Mouse (Mus musculus) kidney, postnatal 36 days (tissue): ENCODE results near the gene Id1.

Experiments used
- DNase-seq, 2 experiments: peaks; one replicate each; pipeline ENCODE4 v3.0.0; 2021 to 2022; ENCODE audit warnings: mixed read lengths in 2 of 2

Id1 gene

DNA sequence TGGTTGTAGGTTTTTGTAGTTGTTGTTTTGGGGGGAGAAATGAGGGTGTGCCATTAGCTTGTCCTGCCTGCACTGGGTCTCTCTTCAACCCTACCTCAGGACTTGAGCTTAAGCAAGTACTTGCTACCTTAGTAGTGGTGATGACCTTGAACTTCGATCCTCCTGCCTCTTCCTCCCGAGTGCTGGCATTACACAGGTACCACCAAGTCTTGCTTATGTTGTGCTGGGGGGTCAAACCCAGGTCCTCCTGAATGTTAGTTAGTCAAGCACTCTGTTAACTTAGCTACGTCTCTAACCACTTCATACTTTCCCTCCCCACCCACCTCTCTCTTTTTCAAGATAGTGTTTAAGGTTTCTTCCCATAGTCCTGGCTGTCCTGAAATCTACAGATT is 11.7 kb upstream of the Id1 start:
- no peak for DNase-seq

DNA sequence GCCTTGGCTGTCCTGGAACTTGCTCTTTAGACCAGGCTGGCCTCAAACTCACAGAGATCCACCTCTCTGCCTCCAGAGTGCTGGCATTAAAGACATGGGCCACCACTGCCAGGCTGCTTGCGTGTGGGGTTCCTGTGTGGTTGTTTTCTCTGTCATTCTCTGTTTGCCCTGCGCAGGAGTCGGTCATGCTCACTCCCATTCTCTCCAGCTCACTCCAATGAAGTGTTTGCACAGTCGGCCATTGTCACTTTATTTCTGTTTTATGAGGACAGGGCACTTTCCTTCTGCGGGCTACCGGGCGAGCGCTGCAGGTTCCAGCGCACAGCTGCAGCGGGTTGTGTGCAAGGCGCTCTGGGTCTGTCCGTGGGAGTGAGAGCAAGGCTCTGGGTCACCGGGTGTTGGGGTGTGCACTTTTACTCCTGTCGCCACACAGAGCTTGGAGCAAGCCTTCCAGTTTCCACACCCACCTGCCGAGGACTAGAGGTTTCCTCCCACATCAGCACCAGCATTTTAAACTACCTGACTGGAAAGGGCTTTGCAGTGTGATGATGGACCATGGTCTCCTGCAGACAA is 10.8 kb upstream of the Id1 start:
- DNase-seq = no peak

DNA sequence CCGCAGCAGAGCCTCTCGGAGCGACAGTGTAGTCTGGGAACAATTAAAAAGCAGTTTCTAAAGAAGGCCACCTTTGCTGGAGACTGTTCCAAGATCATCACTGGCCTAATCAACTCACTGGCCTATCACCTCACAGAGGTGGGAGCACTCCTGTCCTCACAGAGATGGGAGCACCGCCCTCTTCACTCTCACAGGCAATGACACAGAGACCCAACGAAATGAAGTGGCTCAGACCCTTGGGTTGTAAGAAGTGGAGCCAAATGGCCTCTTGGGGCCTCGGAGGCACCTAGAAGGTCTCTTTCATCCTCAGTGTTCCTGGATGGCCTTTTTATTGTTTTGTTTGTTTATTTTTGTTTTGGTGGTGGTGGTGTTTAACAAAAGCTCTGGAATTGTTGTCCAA is 9.8 kb upstream of the Id1 start:
- no peak for DNase-seq

DNA sequence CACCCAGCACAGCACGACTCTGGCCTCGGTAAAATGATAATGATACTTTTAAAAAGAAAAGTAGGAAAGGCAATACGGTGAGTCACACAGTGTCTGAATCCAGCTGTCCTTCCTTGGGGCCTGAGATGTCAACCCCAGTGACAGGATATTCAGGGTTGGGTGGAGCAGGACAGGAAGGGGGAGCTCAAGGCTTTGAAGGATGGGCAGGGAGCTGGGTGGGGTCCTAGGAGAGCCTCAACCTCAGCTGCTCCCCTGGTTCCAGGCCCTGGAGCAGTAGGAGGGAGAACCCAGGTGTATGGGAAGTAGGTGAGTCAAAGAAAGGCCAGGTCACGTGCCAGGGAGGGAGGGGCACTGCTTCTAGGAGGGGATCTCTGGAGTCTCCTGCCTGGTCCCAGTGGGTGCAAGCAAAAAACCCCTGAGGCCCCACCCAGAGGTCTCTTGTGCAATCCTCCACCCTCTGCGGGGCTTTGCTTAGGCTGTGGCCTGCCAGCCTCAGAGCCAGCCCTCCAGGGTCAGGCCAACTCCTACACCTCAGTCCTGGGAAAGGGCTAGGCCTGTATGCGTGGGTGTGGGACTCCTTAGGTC is 9.2 kb upstream of the Id1 start:
- DNase-seq = peak in 1 of 2 experiments; percentile 25

DNA sequence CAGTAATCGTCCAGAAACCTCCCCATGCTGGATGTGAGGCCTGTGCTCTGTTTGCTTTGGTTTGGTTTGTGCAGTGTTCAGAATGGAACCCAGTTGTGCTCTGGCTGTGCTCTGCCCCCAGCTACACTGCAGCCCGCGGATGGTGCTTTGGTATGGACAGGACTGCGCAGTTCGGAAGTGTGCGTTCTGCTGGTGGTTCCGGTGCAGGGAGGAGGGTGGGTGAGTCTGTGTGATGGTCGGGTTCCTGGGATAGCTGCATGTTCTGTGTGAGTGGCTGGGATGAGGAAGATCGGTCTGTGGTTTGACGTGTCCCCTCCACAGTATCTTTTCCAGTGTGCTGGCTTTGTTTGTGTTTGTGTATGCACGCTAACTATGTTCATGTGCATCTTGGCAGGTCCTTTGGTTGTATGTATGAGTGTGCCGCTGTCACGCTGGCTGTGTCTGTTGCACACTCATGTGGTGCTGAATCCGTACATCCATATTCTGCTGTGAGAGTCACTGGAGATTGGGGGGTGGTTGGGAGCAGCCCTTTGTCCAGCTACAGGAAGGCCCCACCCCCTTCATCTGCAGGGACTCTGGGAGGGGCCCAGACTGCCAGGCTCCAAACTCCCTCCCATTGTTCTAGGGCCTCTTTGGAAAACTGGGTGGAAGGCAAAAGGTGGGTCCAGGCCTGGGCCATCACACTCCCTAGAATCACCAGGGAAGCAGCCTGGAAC is 8.1 kb upstream of the Id1 start:
- DNase-seq = peak; percentile 77 to 87

DNA sequence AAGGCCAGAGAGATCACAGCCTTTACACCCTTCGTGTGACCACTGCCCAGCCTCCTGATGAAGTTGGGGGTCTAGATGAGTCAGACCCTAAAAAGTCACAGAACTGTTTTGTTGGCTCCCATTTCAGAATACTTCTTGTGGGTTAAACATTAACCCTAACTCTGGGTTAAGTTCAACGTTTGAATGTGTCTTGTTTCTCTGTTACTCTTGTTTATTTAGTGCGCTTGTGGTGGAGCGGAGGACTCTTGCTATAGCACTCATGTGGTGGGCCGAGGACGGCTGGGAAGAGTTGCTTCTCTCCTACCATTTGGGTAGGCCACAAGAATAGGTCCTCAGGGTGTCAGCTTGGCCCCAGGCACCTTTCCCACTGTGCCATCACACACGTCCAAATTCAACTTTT is 7.5 kb upstream of the Id1 start:
- DNase-seq = peak in 1 of 2 experiments; percentile 34

DNA sequence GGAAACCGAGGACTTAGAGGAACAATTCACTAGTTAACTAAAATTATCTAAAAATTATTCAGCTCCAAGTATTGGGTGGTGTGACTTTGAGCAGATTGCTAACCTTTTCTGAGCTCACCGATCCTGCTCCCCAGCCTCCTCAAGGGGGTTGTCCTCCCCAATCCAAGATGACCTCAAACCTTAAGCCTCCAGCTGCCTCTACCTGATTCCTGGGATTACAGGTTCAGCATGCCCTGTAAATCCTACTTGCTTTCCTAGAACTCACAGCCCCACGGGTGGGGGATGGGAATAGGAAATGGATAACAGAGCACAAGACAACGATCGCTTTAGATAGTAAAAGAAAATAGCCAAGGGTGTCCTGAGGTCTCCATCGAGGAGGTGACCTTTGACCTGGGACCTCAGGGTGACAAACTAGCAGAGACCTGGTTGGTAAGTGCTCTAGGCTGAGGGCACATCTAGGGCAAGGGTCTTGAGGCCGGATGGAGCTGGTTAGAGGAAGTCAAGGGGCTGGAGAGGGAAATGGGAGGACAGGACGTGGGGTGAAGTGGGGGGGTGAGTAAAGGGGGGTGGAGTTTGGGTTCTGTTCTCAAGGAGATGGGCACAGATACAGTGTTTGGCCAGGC is 6.9 kb upstream of the Id1 start:
- peak; percentile 82 for DNase-seq

DNA sequence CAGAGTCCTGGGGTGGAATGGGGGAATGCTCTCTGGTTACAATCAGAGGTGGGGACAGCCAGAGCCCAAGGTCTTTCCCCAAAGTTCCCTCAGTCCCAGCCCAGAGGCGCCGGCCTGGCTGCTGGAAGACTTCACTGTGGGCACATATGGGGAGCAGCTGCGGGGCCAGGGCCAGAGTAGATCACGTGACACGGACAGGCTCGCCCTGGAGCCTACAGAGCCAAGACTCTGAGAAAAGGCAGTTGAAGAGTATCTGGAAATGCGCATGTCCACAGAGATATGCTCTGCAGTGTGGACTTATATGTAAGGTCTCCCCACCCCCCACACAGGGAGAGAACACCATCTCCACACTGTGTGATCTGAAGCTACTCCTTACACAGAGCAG is 6.4 kb upstream of the Id1 start:
- peak; percentile 62 to 66 for DNase-seq

DNA sequence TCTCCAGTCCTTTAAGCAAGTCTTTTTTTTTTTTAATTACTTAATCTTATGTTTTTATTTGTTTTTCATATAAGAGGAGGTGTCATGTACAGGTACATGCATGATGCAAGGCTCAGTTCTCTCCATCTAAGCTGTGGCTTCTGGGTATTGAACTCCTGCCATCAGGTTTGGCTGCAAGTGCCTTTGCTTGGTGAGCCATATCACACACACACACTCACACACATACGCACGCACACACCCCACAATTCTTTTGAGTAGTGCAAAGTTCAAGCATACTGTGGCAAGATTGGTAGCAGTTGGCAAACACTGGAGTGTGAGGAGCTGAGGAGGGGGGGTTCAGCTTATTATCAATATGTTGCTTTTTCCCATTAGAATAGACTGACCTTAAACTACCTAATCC is 2.9 kb upstream of the Id1 start:
- peak in 1 of 2 experiments; percentile 45 for DNase-seq

DNA sequence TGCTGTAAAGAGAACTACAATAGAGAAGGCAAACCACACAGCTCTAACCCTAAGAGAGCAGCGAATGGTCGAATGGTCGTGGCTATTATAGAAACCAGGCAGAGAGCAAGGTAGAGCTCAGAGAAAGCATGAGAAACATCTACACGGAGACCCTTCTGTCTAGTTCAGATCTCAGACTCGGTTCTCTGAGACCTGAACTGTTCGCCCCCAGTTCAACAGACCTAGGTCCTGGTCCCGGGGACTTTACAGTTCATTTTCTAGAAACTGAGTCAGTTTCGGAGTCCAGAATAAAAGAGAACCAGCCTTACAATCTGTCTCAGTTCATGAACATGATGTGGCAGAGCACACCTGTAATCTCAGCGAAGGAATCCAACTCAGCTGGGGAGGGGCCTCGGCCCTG is 1.6 kb upstream of the Id1 start:
- no peak for DNase-seq

DNA sequence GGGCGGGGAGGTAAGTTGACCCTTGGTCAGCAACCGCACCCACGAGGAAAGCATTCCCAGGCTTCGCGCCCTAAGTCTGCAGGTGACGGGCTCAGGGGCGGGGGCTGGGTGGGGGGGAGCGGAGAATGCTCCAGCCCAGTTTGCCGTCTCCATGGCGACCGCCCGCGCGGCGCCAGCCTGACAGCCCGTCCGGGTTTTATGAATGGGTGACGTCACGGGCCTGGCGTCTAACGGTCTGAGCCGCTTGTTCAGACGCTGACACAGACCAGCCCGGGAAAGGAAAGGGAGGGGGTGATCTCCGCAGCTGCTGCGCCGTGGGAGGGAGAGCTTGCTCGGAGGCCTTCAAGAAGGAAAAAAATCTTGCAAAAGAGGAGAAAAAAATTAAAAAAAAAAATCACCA is 1.1 kb upstream of the Id1 start:
- peak; percentile 99 for DNase-seq

DNA sequence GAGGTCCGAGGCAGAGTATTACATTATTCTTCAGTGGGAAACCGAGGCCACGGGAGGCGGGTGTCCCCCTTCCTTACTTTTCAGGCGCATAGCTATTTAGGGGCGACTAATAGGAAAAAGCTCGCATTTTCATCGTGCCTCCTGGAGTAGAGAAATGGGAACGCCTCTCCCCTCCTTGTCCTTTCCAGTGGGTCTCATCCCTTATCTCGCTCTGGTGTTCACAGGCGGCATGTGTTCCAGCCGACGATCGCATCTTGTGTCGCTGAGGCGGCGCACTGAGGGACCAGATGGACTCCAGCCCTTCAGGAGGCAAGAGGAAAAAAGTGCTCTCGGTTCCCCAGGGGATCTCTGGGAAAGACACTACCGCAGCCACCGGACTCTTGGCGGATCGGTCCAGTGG is 697 bp downstream of the Id1 start:
- peak in 1 of 2 experiments; percentile 58 for DNase-seq

DNA sequence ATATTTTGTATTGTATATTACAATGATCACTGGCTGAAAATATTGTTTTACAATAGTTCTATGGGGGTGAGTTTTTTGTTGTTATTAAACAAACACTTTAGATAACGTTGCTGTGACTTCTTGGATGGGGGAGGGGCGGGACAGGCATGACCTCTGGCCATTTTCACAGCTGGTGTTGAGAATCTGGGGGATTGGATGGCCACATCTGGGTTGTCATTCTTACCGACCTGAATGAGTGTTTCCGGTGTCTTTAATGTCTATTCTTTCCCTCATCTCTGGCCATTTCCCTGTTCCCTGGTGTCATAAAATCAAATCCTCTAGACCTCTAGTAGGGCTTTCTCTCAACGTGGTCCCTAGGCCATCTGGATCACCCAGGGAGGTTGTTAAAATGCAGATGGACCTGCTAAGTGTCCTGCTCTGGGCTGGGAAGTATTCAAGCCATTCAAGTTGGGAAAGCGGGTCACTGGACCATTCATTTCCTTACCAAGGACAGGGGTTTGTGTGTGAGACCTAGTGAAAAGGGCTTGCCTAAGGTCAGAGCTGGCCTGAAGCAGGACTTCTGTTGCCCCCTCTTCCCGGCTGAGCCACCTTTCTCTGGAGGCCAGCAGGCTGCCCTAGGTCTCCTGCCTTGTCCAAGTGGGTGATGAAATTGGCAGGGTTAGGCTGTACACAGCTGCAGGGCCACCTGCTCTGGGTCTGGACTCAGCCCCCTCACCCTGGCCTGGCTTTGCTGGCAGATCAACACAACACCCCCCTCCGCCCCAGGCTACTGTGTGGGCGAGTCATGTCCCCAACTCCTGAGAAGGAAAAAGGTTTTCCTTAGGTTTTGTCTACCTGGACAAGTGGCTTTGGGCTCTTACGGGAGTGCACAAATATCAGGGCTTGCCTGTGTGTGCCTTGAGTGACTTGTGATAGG is 1.5 kb downstream of the Id1 start:
- peak in 1 of 2 experiments; percentile 50 for DNase-seq

DNA sequence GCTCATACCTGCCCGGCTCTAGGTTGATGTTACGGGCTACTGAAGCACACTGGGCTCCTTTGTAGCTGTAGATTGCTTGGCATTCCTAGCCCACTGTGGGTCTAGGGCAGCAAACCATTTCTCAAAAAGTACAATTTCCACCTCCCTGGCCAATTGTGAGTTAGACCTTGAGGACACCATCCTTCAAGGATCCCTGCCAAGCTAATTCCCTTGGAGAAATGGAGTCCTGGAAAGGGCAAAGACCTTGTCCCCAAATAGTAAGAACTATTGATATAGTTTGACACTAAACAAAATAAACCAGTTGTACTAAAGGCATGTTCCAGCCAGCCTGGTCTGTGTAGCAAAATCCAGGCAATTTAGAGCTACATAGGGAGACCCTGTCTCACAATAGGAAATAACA is 2.3 kb downstream of the Id1 start:
- peak in 1 of 2 experiments; percentile 34 for DNase-seq

DNA sequence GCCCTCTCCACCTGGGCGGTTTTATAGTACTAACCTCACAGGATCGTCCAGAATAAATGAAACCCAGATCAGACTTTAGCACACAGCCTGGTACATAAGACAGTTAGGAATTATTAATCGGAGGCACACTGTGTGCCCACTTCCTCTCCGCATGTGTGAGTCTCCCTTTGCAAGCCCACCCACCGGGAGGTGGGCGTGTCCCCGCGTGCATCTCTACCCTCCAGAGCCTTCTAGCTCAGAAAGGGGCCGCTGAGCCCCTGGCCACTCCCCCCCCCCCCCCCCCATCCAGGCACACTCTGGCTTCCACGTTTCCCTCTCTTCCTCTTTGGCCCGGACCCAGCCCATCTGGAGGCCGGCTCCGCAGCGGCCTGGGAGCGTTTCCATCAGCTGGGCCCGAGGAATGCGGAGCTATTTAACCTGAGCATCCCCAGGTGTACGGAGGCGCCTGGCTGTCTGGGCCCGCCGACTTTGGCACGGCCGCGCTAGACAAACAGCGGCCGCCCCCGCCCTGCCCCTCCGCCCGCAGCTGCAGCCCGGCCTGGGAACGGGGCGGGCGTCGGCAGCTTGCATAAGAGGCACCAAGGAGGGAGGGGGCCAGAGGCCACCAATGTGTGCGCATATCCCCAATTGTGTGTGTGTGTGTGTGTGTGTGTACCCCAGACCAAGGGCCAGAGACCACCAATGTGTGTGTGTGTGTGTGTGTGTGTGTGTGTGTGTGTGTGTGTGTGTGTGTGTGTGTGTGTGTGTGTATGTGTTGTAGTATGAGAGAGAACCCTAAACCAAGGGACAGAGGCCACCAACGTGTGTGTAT is 3.2 kb downstream of the Id1 start:
- peak; percentile 94 to 96 for DNase-seq

DNA sequence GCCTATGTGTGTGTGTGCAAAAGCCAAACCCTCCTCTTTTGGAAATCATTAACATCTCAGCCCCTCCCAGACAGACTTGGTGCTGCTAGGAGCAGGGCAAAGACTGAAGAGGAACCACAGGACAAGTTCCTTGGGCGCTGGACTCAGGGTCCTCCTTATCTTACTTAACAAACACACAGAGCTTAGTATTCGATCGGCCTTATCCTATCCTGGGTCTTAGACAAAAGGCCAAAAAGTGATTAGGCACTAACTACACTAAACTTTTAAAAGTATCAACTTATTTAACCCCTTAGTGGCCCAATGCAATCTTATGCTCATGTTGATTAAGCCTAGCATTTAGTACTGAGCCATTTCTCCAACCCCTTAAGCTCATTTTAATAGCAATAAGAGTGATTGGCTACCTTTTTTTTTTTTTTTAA is 3.8 kb downstream of the Id1 start:
- DNase-seq = peak; percentile 74 to 90

DNA sequence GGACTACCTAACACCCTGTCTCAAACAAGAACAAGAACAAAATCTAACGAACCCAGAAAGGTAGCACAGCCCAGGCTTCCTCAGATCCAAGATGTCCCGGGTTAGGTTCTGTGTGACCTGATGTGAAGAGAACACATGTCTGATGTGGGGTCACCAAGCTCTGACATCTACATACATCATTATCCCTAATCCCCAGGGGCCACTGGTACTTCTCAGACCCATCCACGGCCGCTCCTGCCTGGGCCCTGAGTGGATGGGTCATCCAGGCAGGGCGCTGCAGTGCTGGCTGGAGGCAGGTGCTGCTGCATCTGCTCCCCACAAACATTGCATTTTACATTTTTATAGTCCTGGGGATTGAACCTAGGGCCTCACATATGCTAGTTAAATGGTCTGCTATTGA is 4.4 kb downstream of the Id1 start:
- DNase-seq = no peak

DNA sequence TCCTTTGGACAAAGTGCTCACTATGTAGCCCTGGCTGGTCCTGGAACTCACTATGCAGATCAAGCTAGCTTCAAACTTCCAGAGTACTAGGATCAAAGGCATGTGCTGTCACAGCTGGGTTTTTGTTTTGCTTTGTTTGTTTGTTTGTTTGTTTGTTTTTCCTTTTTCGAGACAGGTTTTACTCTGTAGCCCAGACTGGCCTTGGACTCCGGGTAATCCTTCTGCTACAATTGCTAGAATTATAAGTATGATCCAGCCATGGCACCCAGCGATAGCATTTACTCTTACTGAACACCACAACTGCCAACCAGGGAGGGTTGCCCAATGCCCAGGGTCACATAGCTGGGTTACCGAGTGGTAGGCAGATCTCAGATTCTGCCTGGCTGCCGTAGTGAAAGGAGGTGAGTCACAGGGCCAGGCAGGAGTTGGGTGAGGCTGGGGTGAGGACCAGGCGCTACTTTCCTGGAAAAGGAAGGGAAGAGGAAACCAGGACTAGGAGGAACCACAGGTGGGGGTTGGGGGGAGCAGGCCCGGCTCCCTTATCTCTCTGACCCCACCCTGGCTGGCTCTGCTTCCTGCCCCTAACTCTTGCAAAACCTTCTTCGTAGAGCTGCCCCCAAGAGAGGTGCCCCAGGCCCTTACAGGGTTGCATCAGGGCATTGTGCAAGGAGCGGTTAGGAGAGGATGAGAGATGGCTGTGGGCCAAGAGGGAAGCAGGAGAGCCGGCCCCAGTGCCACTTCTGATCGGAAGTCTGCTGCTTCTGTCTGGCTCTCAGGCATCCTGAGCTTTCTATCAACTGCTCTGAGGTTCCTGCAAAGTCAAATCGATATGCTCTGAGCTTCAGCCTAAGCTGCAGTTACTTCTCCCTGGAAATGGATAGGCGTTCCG is 5.3 kb downstream of the Id1 start:
- DNase-seq = peak; percentile 85

DNA sequence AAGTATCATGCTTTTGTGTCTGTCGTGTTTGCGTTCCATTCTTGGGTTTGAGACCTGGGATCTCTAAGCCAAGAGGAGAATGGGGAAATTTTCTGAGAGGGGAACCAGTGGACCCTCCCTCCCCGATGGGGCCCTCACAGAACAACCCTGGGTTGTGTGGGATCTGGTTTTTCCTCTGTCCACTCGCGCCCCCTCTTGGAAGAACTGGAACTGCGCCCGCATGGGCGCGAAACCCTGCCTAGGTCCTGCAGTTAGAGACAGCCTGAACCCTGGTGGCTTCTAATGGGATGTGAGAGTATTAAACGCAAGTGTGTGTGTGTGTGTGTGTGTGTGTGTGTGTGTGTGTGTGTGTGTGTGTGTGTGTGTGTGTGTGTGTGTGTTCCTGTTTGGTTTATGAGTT is 6.4 kb downstream of the Id1 start:
- peak; percentile 82 to 90 for DNase-seq

DNA sequence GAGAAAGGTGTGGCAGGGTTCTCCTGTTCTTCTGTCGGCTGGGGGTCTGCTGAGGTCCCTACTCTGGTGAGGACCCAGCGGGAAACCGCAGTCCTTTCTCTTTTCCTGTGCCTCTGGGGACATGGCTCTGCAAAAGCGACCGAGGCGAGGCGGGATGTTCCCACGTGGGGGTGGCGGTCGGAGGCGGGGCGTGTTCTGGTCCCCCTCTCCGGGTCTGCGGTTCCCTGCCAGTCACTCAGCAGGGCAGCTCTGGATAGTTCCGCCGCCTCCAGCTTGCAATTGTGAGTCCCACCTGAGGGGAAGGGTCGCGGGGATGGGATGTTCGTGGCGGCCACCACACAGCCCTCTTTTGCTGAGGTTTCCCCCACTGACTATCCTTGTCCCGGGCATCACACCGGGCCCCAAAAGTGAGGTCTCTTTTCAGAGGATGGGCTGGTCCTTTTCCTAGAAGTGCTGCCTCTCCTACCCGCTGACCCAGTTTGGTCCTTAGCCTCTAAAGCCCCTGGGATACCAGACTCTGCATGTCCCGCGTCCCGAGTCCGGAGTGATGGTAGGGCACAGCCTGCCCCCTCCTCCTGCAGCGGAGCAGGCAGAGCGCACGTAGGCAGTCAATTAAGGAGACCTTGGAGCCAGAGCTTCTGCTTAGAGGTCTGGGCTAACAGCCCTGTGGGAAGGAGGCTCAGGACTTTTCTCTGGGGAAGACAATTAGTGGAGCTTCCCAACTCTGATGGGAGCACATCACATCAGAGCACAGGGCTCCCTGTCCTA is 18.1 kb downstream of the Id1 start, which contains the start of gene Cox4i2:
Cox4i2 (plus strand) TSS at position 230 of the 768 bp plus-strand sequence.
- peak in 1 of 2 experiments; percentile 40 for DNase-seq
